Comparison of ENCODE assay signal across 19 mouse cellular contexts in genomic region chr4:40221876-40222585, GRCm38 (mm10). TPM values are rescaled to one million over a fixed set of nuclear protein-coding genes. Genes with fewer than 3 reads are reported as not detected.
DNase-seq lines count a peak whose midpoint lies in the region; ATAC-seq lines count a peak whose summit lies in the region.
"Had no signal": no experiment of that assay in that cellular context is flagged by ENCODE, and none has a peak within 500 bp of the region (broad histone marks: within the 10 kb centered on the region; RNA-seq: fewer than 3 reads in every experiment).

No protein-coding gene starts in this region.

- WGBS in liver, embryonic 16.5 days (ENCODE audit: insufficient replicate concordance): 56% methylated on average over 21 of the region's 21 CpGs
- WGBS in liver, embryonic 11.5 days: 43% methylated on average over 21 of the region's 21 CpGs
- 39% methylated on average over 21 of the region's 21 CpGs for WGBS in neural tube, embryonic 15.5 days

- no peak overlapping the region for H3K9ac ChIP-seq in liver, embryonic 16.5 days (ENCODE audit: low read depth, low read length)
- H3K9ac ChIP-seq in liver, embryonic 11.5 days (ENCODE audit: low read depth, low read length): no peak overlapping the region
- no peak overlapping the region for H3K9ac ChIP-seq in neural tube, embryonic 15.5 days (replicated peaks)
- H3K9ac ChIP-seq: embryonic facial prominence, embryonic 12.5 days; forebrain, embryonic 15.5 days had no signal

- ATAC-seq in liver, embryonic 16.5 days (ENCODE audit: low read depth): peak; percentile 9; the same call in 1 of the 2 replicates
- no peak for ATAC-seq in liver, embryonic 11.5 days (replicated peaks; ENCODE audit: low FRiP score)
- ATAC-seq in neural tube, embryonic 15.5 days (ENCODE audit: low FRiP score): no peak
- ATAC-seq: forebrain, embryonic 15.5 days; hindbrain, embryonic 16.5 days had no signal

- no peaks in the 10 kb centered on the region for H3K9me3 ChIP-seq in liver, embryonic 16.5 days (replicated peaks; ENCODE audit: control insufficient read depth, low read length)
- H3K9me3 ChIP-seq in liver, embryonic 11.5 days (ENCODE audit: control insufficient read depth, low read length): no peaks in the 10 kb centered on the region
- H3K9me3 ChIP-seq in neural tube, embryonic 15.5 days (replicated peaks): no peaks in the 10 kb centered on the region
- H3K9me3 ChIP-seq: embryonic facial prominence, embryonic 12.5 days; forebrain, embryonic 15.5 days; heart, embryonic 10.5 days had no signal

- H3K36me3 ChIP-seq in liver, embryonic 16.5 days (ENCODE audit: control insufficient read depth, insufficient read depth): no peaks in the 10 kb centered on the region; the same call in 1 of the 2 replicates
- no peaks in the 10 kb centered on the region for H3K36me3 ChIP-seq in liver, embryonic 11.5 days (ENCODE audit: control insufficient read depth, insufficient read depth, low read length)
- no peaks in the 10 kb centered on the region for H3K36me3 ChIP-seq in neural tube, embryonic 15.5 days
- H3K36me3 ChIP-seq: embryonic facial prominence, embryonic 12.5 days; forebrain, embryonic 15.5 days; heart, embryonic 10.5 days had no signal

- peak overlapping the region; percentile 56; the same call in 1 of the 2 replicates for H3K27ac ChIP-seq in liver, embryonic 16.5 days (ENCODE audit: low read length)
- H3K27ac ChIP-seq in liver, embryonic 11.5 days (ENCODE audit: low read depth, low read length): no peak overlapping the region
- no peak overlapping the region for H3K27ac ChIP-seq in neural tube, embryonic 15.5 days (replicated peaks)
- H3K27ac ChIP-seq: embryonic facial prominence, embryonic 12.5 days; forebrain, embryonic 15.5 days; heart, embryonic 10.5 days had no signal

- H3K4me1 ChIP-seq in liver, embryonic 16.5 days (ENCODE audit: control insufficient read depth, low read depth, low read length): no peaks in the 10 kb centered on the region; the same call in none of the 2 replicates
- H3K4me1 ChIP-seq in liver, embryonic 11.5 days (replicated peaks; ENCODE audit: control insufficient read depth, insufficient read depth, low read length): no peaks in the 10 kb centered on the region
- H3K4me1 ChIP-seq in neural tube, embryonic 15.5 days: peaks cover 4% of the 10 kb centered on the region
- H3K4me1 ChIP-seq: embryonic facial prominence, embryonic 12.5 days; heart, embryonic 10.5 days had no signal

- DNase-seq in heart, adult 11 months: peak; percentile 85
- DNase-seq in heart, postnatal 10 days: no peak
- DNase-seq in liver, embryonic 11.5 days (ENCODE audit: low spot score): no peak
- peak; percentile 8 for DNase-seq in retina, postnatal 1 day
- no peak for DNase-seq in retina, embryonic 14.5 days (ENCODE audit: low spot score)
- no peak for DNase-seq in layer of hippocampus, adult 8-10 months (ENCODE audit: low spot score in 2 of 2)
- DNase-seq: adrenal gland, adult 8-10 months; adrenal gland, postnatal 36 days; cerebellum, adult 2 months; cerebellum, postnatal 10 days; gastrocnemius, postnatal 36 days; heart, adult 18-20 months; heart, postnatal 14 days had no signal

- no peak overlapping the region for H3K4me3 ChIP-seq in liver, embryonic 16.5 days (ENCODE audit: low read depth, low read length)
- no peak overlapping the region for H3K4me3 ChIP-seq in liver, embryonic 11.5 days (ENCODE audit: low read depth, low read length)
- H3K4me3 ChIP-seq in neural tube, embryonic 15.5 days (replicated peaks): no peak overlapping the region
- H3K4me3 ChIP-seq: embryonic facial prominence, embryonic 12.5 days; forebrain, embryonic 15.5 days had no signal

- intact Hi-C loops in heart, postnatal 10 days (cut with DNase I): no loop called here

- H3K4me2 ChIP-seq in liver, embryonic 16.5 days (ENCODE audit: low read depth, low read length): no peak overlapping the region
- H3K4me2 ChIP-seq in liver, embryonic 11.5 days: no peak overlapping the region
- H3K4me2 ChIP-seq in neural tube, embryonic 15.5 days: peak overlapping the region; percentile 22; the same call in 1 of the 2 replicates
- H3K4me2 ChIP-seq: embryonic facial prominence, embryonic 12.5 days; forebrain, embryonic 15.5 days had no signal

- H3K27me3 ChIP-seq in liver, embryonic 16.5 days (ENCODE audit: control insufficient read depth, insufficient read depth, low read depth, low read length): no peaks in the 10 kb centered on the region
- H3K27me3 ChIP-seq in liver, embryonic 11.5 days (replicated peaks; ENCODE audit: control insufficient read depth, insufficient read depth, low read length): peaks cover 10% of the 10 kb centered on the region
- H3K27me3 ChIP-seq in neural tube, embryonic 15.5 days (replicated peaks): no peaks in the 10 kb centered on the region
- H3K27me3 ChIP-seq: forebrain, embryonic 15.5 days had no signal

RNA-seq across cellular contexts. Expression of gene Ddx58, which starts 17.6 kb away (rescaled TPM):
- 10 to 100 TPM in 1 of 2 experiments, 1 to 10 TPM in 1; 7.7 to 10.2 TPM for total RNA-seq in heart, postnatal 10 days (2021)
- 5.7 and 6.0 TPM in 2 replicates for polyA plus RNA-seq in liver, embryonic 16.5 days (2015; fragmentation: Nextera tagmentation; extraction: Ambion mirVana)
- polyA plus RNA-seq in liver, embryonic 11.5 days (2014; fragmentation: Nextera tagmentation; extraction: Ambion mirVana): 2.5 and 2.9 TPM in 2 replicates
- 4.5 and 8.9 TPM in 2 replicates for polyA plus RNA-seq in neural tube, embryonic 15.5 days (2015; fragmentation: Nextera tagmentation; extraction: Ambion mirVana)
- total RNA-seq in layer of hippocampus, adult 8-10 months (2022): 1 to 10 TPM; 3.7 to 8.2 (median 6.8) TPM

RNA-seq across cellular contexts. Expression of gene Smim27, which starts 47.3 kb away (rescaled TPM):
- total RNA-seq in heart, postnatal 10 days (2021): 10 to 100 TPM; 34.2 to 34.7 TPM
- 13.7 and 17.4 TPM in 2 replicates for polyA plus RNA-seq in liver, embryonic 16.5 days (2015; fragmentation: Nextera tagmentation; extraction: Ambion mirVana)
- 21.1 and 25.0 TPM in 2 replicates for polyA plus RNA-seq in liver, embryonic 11.5 days (2014; fragmentation: Nextera tagmentation; extraction: Ambion mirVana)
- 18.6 and 18.9 TPM in 2 replicates for polyA plus RNA-seq in neural tube, embryonic 15.5 days (2015; fragmentation: Nextera tagmentation; extraction: Ambion mirVana)
- 10 to 100 TPM; 11.1 to 27.8 (median 17.2) TPM for total RNA-seq in layer of hippocampus, adult 8-10 months (2022)

RNA-seq across cellular contexts. Expression of gene Topors, which starts 47.6 kb away (rescaled TPM):
- 10 to 100 TPM; 15.7 to 18.1 TPM for total RNA-seq in heart, postnatal 10 days (2021)
- 11.2 and 12.0 TPM in 2 replicates for polyA plus RNA-seq in liver, embryonic 16.5 days (2015; fragmentation: Nextera tagmentation; extraction: Ambion mirVana)
- polyA plus RNA-seq in liver, embryonic 11.5 days (2014; fragmentation: Nextera tagmentation; extraction: Ambion mirVana): 38.4 and 38.5 TPM in 2 replicates
- 30.0 and 32.4 TPM in 2 replicates for polyA plus RNA-seq in neural tube, embryonic 15.5 days (2015; fragmentation: Nextera tagmentation; extraction: Ambion mirVana)
- total RNA-seq in layer of hippocampus, adult 8-10 months (2022): 10 to 100 TPM; 19.1 to 21.3 (median 21.0) TPM

RNA-seq across cellular contexts. Expression of gene Ndufb6, which starts 57.2 kb away (rescaled TPM):
- 100 to 1,000 TPM; 450 to 461 TPM for total RNA-seq in heart, postnatal 10 days (2021)
- polyA plus RNA-seq in liver, embryonic 16.5 days (2015; fragmentation: Nextera tagmentation; extraction: Ambion mirVana): 142 and 153 TPM in 2 replicates
- polyA plus RNA-seq in liver, embryonic 11.5 days (2014; fragmentation: Nextera tagmentation; extraction: Ambion mirVana): 292 and 305 TPM in 2 replicates
- 380 and 437 TPM in 2 replicates for polyA plus RNA-seq in neural tube, embryonic 15.5 days (2015; fragmentation: Nextera tagmentation; extraction: Ambion mirVana)
- total RNA-seq in layer of hippocampus, adult 8-10 months (2022): 100 to 1,000 TPM; 158 to 176 (median 167) TPM

Comparison
In these comparisons a context has a peak if more than half of its experiments do, and no peak if none do; other contexts are left out.
1. DNase-seq: peak in heart, adult 11 months (single experiment) and retina, postnatal 1 day (single experiment); none in heart, postnatal 10 days (0 of 2), liver, embryonic 11.5 days (single experiment), retina, embryonic 14.5 days (single experiment) and layer of hippocampus, adult 8-10 months (0 of 2).